Mouse (Mus musculus) T-cell, adult 2 months (primary cell): ENCODE results near the gene Grm7.

Experiments used
- DNase-seq: peaks from one replicate; pipeline ENCODE4 v3.0.0; 2022; ENCODE audit warnings: low spot score

Gene Grm7

DNA sequence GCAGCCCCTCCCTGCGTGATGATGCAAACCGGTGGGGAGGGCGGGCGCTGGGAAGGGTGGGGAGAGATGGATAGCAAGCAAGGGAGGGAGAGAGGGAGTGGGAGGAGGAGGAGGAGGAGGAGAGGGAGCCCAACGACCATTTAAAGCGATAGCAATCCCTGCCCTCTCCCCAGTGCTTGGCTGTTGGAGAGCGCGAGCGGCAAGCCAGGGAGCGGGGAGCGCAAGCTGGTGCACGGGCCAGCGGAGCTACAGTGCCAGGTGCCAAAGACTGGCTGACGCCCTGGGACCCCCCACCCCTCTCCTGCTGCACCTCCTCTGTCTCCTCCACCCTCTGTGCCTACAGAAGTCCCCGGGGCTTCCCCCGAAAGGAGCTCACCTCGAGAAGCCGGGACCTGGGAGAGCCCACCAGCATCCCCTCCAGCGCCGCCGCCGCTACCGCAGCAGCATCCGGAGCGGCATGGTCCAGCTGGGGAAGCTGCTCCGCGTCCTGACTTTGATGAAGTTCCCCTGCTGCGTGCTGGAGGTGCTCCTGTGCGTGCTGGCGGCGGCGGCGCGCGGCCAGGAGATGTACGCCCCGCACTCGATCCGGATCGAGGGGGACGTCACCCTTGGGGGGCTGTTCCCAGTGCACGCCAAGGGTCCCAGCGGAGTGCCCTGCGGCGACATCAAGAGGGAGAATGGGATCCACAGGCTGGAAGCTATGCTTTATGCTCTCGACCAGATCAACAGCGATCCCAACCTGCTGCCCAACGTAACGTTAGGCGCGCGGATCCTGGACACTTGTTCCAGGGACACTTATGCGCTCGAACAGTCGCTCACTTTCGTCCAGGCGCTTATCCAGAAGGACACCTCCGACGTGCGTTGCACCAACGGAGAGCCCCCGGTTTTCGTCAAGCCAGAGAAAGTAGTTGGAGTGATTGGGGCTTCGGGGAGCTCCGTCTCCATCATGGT lies at the start of gene Grm7:
Gene Grm7, plus strand, starts transcription at position 171 of the 951 bp plus-strand sequence.
- DNase-seq: no peak

DNA sequence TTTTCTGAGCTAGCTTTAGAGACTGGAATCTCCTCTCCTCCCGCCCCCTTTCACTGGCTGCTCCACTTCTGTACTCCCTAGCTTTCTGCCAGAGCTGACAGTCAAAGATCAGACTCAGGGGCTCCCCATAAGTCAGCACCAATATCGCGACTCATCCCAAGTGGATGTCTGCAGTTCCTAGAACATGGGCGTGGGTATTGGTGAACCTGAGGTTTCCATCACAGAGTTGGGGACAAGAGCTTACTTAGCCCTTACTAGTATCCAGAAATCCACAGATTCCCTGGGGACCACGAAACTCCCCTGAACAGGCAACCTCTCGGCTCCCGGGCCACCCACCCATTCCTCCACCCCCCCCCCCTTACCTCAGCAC lies 355 bp upstream of the Grm7 start:
- DNase-seq: no peak

DNA sequence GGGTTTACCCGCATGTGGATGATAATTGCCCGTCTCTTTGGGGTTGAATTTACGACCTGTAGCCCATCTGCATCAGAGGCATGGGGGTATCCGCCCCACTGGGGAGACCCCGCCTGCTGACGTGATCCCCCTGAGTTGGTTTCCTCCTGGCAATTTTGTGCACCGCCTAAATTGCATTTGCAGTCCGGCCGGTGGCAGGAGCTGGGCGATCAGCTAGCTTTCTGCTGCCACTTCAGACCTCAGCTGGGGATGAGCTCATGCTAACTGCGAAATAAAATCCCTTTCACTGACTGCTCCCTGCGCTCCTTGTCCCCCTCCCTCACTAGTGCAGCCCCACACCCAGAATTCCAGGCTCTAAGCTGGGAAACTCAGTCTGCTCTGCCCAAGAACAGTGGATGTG lies 1.5 kb downstream of the Grm7 start:
- DNase-seq: no peak

DNA sequence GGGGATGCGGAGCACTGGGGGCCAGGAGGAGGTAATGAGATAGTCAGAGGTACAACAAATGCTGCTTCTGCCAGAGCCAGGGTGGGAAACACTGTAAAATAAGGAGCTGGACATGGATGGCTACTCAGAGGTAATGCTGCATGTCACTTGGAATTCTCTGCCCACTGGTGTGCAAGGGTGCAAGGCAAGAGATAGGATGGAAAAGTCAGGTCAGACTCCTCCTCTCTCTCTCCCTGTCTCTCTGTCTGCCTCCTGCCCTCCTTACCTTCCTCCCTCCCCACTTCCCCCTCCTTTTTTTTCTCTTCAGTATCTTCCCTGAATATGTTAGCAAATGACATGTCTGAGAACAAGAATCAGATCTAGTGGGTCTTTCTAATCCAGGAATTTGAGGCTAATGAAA lies 3.8 kb downstream of the Grm7 start:
- no peak for DNase-seq

DNA sequence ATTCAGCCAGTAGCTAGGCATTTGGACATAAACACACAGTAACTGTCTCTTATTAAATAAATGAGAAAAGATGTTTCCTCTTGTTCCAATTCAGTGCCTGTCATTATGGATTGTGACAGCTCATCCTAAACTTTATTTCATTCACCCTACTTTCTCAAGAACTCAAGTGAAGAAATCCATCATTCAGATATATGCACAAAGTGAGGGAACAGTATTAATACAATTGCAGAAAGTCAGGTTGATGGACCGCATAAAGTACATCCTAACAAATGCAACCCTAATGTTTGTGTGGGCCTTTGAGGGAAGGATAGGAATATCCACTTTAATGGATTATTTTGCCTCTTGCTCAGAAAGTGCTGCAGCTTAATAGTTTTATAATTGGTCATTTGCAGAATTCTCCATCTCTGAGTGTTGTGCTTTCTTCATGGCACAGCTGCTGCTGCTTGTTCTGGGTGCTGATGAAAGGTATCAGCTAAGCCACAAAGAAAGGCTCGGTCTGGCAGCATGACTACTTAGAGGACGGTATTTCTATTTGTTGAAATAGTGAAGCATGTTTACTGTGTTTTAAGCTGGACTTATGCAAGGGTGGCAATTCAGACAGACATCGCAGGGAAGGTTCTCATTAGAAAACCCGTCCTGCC lies 8.1 kb downstream of the Grm7 start:
- no peak for DNase-seq

DNA sequence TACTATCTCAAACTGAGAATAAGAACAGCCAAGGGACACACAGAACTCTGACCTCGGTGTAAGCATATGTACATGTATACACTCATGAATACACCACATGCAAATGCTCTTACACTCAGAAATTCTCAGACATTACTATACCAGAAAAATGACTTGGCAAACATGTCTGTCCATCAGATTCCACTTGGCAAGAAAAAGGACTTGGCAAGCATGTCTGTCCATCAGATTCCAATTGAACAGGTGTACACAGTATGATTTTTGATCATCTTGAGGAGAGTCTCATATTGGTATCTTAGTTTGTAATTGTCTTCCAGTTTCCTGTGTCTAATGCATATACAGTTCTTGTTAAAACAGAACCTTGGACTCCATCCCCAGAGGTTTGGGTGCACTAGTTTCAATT lies 19.1 kb downstream of the Grm7 start:
- no peak for DNase-seq

DNA sequence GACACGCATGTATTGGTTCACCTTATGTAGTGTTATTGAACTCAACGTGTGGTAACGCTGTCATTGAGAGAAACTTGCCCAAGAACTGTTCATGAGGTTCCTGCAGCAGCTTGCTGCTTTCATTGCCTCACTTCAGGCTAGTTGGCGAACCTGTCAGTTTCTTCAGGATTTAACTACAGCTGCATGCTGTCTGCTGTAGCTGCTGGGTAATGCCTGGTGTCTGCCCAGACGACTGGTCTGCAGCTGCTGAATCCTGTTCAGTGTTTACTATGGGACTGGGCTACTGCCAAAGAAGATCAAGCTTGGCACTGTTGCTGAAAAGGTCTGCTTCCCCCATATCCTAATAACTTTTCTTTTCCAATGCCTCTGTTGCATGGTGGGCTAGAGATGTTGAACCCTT lies 23.1 kb downstream of the Grm7 start:
- no peak for DNase-seq

DNA sequence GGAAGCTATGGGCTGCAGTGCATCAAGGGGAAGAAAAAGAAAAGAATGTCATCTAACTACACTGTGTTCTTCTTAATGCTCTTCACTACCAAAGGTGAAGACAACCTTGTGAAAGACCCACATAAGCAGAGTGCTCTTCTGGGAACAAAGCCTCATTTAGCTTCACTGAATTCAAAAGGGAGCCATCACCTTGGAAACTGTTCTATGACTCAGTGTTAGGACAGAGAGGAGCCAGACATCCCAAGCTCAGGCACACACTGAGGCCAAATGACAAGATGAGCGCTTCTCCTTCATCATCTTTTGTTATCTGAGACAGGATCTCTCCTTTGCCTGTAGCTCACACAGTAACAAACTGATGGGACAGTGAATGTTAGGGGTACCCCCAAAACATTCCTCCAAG lies 45.6 kb downstream of the Grm7 start:
- DNase-seq: no peak

DNA sequence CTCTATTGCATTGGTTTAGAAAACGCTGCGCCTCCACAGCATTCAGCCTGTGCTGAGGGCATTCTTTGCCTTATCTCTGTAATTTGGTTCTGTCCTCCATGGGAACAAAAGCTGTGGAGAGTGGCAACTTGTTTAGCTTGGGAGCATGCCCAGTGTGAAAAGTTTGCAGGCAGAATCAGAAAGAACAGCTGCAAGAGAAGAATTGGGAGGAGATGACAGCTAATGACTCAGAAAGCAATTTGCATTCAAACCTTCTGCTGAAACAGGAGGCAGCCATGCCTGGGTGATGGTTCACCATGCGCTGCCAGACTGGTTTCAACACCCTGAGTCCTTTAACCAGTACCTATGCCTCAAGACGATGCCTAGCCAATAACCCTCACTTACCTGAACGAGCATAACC lies 64.4 kb downstream of the Grm7 start:
- DNase-seq: no peak

DNA sequence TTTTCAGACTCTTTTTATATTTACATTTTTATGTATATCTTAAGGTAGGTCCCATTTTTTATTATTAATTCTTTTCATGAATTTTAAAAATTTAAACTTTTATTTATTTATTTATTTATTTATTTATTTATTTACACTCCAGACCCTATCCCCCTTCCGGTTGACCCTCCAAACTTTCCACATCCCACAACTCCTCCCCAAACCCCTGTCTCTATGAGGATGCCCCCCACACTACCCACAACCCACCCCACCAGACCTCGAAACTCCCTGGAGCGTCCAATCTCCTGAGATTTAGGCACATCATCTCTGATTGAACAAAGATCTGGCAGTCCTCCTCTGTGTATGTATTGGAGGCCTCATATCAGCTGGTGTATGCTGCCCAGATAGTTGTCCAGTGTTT lies 69.6 kb downstream of the Grm7 start:
- DNase-seq: no peak

DNA sequence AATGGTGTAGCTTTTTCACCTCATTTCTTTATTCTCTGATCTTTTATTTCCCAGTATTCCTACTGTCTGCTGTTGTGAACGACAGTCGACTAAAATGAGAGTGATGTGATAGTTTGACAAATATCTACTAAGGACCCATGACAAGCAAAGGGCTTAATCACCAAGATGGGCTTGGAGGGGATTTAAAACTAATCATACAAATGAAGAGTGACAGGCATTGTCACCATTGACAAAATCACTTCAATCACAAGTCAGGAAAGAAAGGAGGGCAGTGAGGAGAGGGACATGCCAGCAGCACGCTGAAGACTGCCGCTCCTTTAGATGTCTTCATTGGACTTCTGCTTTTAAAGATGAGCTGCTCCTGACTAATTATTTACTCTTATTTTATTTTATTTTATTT lies 78.0 kb downstream of the Grm7 start:
- DNase-seq: no peak

DNA sequence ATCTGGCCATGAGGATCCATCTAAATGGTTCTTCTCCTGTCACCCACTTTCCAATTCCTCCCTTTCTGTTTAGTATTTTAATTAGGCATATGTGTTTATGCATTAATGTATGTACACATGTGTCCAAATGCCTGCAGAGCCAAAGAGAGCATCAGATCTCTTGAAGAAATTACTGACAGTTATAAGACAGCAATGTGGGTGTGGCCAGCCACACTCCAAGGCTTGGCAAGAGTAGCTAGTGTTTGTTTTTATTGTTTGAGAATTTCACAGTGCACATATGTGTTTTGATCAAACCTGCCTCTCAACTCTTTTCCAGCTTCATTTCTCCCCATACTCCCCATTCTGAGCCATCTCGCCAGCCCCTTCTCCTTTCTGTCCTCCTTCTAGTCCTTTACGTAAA lies 88.5 kb downstream of the Grm7 start:
- DNase-seq: no peak

DNA sequence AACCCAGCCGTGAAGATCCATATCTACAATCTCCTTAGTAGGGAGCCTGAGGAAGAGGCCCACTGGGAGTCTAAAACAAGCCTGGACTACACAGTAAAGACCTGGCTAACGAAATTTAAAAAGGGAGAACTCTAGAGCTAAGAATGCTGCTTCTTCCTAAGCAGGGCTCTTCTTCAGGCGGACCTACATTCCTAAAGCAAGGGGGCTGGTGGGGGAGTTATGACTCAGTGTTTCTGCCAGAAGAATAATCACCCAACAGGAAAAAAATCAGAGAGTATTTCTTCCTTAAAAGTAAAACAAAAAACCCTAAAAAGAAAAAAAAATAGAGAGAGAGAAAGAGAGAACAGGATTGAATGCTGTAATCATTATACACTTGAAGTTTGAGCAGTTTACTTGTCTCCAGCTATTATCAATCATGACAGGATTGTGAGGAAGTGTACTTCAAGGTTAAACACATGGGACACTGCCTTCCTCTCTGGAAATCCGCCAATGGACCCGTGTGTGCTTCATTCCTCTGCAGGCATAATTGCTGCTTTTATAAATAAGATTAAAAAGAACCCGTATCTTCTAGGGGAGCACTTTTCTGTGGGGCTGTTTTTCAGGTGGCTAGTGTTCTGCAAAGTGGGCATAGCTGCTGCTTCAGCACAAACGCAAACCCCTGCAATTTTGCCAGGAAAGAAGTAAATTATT lies 98.7 kb downstream of the Grm7 start:
- DNase-seq: no peak

DNA sequence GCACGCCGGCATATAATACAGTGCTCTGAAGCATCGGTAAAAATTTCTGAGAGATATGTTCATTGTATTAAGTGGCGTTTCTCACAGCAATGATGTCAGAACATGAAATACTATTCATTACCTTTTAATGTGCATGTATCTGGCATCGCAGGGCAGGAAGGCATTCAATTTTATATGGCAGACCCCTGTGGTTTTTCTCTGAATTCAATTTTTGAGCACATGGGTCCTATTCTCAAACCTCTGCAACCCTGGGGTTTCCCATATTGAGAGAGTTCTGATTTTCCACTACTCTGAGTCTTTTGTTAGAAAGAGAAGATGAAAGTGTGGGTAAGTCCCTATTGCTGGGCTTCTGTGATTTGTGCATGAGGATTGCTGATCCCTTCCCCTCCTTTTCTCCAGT lies 110.5 kb downstream of the Grm7 start:
- DNase-seq: no peak

DNA sequence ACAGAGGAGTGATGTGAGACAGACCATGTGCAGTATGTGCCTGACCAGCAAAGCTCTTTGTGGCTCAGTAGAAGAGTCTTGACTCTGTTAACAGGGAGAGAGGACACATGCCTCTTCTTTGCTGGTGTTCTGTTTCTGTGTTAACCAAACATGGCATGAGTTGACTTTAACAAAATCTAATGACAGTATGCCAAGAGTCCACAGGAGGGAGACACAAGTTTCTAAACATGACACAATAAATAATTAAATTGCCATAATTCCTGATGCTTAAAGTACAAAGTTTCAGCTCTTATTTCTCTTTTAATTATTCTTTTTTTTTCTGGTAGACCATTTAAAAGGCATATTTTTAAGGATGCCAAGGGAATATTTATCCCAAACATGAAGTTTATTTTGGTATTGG lies 124.2 kb downstream of the Grm7 start:
- no peak for DNase-seq

DNA sequence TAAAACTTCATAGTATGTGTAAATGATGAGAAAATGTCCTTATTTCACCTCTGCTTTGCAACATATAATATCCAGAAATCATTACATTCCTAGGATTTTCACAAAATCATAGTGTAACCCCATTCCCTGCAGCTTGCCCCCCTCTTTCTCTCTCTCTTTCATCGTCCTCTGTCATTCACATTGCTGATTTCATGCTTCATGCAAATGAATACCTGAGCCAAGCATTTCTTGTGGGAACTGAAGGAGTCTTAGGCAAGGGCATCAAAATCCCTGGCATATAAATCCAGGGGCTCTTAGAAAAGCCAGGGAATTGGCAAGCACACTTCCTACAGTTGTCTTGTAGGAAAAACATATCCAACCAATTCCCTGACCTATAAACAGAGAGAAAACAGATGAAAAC lies 127.3 kb downstream of the Grm7 start:
- DNase-seq: no peak

DNA sequence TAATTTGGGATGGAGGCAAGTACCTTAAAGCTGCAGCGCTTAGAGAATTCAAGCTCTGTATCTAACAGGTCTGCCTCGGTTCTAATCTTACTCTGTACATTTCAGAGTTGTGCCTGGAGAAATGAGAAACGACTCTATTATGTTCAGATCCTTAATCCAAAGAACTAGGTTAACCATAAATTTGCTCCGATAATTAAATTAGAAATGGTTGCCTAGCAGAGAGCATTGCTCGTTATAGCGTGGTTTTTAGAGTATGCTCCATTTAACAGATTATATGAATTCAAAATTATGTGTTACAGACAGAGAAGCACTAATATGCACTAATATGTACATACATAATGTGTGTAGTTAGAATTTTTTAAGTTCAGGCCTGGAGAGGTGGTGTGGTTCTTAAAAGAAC lies 130.7 kb downstream of the Grm7 start:
- DNase-seq: no peak

DNA sequence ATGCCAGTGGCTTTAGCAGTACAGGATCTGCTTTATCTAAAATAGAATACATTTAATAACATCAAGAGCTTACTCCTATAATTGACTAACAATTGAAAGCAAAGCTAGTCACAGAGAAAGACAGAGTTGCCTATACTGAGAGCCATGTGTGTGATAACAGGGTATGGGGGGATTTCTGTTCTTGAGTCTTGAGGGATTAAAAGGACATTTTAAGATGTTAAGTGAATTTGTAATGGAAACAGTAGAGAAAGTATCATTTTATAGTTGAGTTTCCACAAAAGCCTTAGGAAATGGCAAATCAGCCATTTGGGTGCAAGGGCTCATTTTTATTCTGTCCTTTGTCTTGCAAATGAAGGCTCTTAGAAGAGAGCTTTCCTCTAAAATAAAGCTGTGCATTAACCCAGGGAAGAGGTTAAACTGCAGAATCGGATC lies 140.1 kb downstream of the Grm7 start:
- no peak for DNase-seq

DNA sequence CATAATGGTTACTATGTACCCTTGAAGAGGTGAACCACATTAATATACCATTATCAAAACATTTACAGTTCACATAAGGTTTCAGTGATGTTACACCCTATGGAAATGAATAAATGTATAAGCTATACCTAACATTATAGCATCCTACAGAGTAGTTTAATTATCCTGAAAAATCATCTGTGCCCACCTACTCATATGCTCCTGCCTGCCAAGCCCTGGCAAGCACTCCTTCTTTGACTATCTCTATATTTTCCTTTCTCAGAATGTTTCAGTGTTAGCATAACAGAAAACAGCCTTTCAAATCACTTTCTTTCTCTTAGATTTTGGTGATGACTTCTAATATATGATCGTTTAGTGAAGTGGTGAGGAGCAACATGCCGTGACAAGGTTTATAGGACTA lies 147.3 kb downstream of the Grm7 start:
- DNase-seq: no peak

DNA sequence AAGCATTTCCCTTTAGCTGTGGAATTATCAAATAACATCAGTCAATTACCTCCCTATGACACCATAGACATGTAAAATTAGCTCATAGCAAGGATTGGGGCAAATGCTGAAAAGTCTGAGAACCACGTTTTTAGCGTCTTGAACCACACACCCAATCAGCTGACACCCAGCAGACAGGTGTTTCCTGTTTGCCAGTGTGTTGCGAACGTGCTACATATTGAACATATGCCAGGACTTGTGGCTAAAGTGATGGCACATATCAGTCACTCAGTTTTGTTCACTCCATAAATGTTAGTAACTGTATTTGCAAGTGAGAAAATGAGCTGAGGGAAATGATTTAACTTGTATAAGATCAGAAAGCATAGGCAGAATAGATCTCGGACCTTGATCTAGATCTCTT lies 162.1 kb downstream of the Grm7 start:
- no peak for DNase-seq

DNA sequence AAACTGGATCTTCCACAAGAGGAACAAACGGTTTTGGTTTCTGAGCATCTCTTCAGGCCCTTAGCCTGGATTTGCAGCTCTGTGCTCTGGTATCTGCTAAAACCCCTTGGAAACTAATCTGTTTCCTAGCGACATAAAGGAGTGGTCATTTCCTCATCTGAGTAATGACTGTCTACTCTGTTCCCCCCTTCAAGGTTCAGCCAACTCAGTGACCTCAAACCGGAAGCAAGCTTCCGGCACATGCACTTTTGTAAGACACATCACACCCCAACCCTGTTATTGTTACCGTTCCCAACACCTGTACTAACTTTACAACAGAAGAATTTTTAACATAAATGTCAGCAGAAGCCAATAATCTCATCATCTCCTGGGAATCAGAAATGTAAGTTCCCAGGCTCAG lies 166.8 kb downstream of the Grm7 start:
- no peak for DNase-seq

DNA sequence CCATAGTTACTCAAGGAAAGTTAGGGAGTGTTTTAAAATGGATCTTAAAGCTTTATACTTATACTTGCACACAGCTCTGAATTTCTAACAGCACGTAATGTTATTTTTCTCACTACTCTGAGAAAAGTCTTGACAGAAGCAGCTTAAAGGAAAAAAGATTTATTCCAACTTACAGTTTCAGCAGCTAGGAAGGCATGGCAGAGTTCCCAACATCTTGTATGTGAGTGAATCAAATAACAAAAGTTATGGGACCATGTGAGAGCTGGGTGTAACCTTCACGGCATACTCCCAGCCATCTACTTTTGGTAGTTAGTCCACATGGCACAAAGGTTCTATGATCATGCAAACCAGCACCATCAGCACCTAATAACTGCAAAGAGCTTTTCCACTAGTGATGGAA lies 172.9 kb downstream of the Grm7 start:
- DNase-seq: no peak

DNA sequence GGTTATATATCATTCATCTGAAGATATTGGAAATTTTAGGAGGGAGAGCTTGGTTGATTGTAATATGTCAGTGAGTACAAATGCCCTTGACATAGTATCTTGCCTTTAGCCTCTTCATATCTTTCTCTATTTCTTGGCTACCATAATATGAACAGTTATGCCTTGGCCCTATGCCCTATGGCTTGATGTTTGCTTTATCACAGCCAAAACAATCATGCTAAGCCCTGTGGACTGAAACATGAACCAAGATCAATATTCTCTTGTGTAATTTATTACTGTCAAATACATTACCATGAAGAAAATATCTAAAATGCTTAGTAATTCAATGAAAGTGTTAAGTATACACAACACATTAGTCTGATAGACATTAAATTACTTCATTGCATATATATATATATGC lies 222.9 kb downstream of the Grm7 start:
- DNase-seq: no peak
